Mouse (Mus musculus): ENCODE results near the gene Csrp1.

The Csrp1 gene

DNA sequence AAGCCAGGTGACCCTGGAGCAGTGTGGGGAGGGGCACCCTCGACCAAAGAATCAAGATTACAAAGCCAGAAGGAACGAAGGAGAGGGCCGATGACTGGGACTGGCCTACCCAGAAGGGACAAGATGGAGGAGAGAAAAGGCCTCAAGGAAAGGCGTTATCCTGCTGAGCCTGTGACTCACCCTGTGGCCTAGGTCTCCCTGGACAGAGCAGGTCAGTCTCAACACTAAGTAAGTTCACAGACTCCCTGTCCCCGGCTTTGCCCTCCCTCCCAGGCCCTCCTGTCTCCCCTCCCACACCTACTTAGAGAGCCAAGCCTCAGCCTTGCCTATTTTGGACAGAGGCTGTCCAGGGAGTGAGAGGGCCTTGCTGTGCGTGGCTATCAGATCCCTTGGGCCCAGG lies at the start of gene Csrp1:
TSS of gene Csrp1 (plus strand) at position 79 of the 400 bp plus-strand sequence.
- no peak for DNase-seq (ENCODE audit: low spot score)

DNA sequence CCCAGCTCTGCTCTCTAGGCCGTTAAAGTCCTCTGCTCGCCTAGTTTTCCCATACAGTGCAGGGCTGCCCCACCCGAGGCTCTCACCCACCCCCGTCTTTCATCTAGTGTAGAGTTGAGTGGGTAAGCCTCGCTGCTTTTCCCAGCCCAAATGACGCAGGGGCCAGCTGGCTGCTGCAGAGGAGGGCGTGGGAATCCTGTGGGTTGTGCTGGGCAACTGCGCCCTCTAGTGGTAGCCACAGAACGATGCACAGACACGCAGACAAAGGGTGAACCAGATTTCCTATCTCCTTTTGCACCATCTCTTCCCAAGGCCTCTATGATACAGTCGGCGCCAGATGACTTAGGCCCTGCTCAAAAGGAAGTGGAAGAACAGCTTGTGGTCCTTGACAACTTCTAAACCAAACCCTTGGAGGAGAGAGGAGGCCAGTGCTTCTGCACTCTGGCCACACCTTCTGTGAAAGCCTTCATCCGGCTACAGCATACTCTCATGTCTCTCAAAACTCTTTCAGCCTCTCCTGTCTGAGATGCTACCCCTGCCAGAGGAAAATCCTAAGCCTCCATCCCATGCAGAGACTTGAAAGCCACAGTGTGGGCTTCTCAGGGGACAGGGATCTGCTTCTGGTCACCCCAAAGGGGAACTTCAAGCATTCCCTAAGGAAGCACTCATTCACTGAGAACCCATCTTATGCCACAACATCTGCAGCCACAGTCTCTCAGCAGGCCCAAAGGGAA lies 49.3 kb upstream of the Csrp1 start:
- DNase-seq (ENCODE audit: low spot score), result peak; percentile 64

DNA sequence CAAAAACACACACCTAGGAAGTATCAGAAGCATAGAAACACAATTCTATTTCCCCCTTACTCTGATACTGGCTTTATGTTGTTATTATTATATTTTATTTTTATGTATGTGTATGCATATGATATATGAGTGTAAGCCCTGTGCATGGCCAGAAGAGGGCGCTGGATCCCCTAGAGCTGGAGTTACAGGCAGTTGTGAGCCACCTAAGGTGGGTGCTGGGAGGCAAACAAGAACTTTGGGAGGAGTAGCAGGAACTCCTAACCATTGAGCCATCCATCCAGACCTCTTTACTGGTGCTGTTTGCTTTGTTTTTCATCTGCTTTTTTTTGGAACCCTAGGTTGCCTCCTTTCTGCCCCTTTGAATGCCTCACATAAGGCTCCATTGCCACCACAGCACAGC lies 48.5 kb upstream of the Csrp1 start:
- DNase-seq (ENCODE audit: low spot score), result no peak

DNA sequence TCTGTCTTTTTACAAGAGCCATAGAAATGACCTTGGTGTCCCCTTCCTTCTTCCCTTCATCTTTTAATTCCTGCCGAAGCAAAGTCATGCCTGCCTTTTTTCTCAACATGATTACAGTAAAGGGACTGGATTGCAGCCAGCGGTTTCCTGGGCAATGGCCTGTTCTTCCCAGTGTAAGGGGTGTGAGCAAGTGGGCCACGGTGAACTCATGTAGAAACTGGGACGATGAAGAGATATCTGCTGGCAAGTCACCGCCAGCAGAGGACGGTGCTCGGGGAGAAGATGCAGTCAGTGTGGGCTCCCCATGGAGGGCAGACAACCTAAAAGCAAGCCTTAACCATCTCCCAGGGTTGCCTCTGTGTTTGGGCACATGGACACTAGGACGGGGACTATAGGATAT lies 47.9 kb upstream of the Csrp1 start:
- no peak for DNase-seq (ENCODE audit: low spot score)

DNA sequence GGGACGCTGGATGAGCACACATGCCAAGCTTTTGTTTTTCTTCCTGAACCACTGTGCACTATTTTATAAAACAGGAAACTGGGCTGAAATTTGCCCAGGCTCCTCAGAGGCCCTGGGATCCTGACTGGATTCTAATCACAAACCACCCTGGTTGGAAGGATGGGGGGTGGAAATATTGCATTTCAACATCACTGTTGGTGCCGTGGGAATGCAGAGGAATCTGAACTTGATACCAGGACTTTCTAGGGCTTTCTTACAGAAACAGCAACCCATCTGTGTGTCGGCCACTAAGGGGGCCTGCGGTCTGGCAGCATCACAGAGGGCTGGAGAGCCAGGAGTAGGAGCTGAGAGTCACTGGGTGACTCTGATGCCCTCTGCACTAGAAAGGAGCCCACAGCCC lies 47.5 kb upstream of the Csrp1 start:
- no peak for DNase-seq (ENCODE audit: low spot score)

DNA sequence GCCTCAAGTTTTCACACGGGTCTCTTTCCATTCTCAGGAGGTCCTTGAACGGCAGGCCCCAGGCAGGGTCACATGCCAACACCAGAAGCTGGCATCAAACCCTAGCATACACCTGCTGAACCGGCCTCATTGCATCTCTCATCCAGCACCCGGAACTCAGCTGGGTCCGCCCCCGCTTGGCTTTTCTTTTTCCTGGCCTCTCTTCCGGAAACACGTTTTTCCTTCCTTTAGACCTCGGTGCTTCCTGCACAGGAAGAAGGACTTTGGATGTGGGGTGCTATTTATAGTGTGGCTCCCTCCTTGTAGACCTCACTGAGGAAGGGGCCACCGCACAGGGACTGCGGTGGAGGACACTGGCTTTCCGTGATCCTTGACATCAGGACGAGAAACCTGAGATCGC lies 46.4 kb upstream of the Csrp1 start:
- DNase-seq (ENCODE audit: low spot score), result no peak

DNA sequence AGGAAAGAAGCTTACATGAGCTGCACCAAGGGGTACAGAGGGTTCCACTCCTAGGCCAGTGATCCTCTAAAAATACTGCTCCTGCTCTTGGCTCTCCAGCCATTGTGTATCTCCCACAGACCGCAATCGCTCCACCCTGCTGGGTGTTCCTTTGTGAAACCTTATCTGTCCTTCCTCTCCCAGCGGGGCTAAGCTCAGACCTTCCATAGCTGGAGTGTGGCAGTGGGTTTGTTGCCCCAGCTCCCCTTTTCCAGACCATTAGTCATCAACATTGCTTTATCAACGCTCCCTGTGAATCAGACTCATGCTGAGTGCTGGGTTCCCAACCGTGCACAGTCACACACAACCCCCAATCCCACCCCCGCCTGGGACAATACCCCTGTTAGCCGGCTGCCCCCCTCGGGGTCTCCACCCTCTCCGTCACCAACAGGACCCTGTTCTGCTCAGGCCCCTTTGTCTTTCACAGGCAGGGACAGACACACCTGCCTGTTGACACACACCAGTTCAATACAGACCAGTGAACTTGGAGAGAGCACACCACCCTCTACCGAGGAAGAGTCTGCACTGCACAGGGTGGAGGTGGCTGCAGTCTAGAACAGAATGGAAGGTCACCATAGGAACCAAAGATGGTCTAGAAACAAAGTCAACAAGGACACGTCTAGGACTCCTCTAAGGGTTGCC lies 44.3 kb upstream of the Csrp1 start:
- DNase-seq (ENCODE audit: low spot score), result no peak

DNA sequence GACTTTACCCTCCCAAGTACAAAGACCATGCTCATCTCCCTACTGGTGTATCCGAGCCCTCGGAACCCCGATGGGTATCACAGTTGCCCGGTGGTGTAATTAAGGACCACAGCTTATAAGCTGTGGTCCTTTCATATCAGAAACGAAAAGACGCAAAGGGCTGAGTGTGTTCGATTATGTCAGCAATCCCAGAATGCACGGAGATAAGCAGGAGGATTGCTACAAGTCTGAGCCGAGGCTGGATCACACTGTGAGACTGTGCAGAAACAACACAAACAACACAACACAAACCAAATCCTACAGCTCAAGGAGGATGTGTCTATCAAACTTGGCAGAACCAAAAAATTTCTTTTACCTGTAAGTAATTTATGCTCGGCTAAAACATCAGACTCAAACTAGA lies 43.6 kb upstream of the Csrp1 start:
- DNase-seq (ENCODE audit: low spot score), result no peak

DNA sequence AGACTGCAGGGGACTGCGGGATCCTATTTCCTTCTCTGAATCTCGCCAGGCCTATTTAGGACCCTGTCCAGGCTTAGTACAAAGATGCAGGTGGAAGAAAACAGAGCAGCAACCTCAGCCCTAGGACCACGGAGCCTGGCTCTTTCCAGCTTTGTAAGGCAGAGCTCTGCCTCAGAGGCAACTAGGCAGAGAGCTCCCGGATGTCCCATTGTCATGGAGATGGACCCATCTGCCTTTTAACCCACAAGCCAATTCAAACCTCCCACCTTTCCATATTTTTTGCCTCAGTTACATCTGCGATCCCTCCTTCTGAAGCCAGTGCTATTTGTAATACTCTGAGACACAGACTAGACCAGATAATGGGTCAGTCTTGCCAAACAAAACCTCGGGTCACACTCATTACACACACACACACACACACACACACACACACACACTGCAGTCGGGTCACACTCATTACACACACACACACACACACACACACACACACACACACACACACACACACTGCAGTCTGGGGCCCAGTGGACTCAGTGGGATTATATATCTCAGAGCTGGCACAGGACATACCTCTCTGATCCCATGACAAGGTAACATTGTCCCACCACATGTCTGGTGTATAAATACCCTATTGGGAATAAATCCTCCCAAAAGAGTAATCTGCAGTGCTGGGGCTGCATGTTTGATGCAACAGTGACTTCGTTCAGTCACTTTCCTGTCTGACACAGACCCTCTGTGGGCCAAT lies 42.8 kb upstream of the Csrp1 start:
- no peak for DNase-seq (ENCODE audit: low spot score)

DNA sequence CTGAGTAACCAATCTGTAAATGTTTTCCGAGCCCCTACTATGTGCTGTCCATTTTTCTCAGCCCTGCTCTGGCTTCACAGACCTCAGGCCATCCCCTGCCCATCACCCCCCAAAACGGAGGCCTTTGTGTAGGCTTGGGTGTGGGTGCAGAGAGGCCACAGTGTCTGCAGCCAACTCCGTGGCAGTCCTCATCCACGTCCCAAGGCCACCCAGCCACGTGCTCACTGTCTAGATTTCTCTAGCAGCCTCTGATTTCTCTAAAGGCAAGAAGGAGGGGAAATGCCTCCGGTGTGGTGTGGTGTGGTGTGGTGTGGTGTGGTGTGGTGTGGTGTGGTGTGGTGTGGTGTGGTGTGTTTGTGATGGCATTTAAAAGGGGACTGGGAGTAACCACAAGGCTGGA lies 41.7 kb upstream of the Csrp1 start:
- DNase-seq (ENCODE audit: low spot score), result no peak

DNA sequence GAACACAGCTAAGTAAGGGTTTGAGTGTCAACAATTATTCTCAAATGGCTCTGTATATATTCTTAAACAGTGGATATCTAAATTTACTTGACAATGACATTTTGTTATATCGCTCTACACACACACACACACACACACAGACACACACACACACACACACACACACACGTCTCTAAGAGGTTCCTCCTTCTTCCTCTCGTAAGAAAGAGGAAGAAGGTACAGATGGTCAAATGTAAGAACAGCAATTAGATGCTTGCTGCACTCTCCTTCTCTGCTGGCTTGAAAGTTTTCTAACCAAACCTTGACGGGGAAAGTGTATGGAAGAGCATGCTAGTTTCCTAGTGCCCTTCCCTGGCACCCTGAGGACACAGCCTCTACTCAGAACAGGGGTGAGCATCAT lies 39.1 kb upstream of the Csrp1 start:
- DNase-seq (ENCODE audit: low spot score), result no peak

DNA sequence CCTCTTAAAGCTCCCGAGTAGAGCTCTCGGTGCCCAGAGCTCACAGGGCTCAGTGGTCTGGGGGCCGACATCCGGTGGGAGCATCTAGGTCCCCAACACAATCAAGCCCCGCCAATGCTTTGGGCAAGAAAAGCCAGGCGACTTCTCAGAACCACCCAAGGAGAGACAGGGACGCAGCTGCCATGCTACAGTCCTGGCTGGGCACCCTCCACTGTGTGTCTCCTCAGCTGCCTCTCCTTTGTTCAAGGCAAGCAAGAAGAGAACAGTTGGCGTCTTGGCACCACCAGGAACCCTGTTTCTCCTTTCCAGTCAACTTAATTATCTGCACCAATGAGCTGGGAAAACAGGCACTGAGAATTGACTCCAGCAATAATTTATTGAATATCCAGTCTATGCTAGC lies 38.7 kb upstream of the Csrp1 start:
- no peak for DNase-seq (ENCODE audit: low spot score)

DNA sequence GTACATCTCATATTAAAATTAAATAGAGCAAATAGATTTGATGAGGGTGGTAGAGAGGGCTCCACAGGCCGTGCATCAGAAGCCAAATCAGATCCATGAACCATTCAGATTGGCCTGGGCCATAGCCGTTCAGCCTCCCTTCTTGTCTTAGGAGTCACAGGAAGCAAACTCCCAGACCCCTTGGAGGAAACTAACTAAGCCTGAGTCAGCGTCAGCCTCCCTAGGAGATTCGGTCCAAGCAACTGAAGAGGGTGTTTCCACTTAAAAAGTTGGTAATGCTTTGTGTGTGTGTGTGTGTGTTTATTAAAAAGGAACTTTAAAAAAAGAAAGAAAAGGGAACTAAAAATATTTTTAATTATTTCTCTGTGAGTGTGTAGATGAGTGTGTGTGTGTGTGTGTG lies 35.0 kb upstream of the Csrp1 start:
- DNase-seq (ENCODE audit: low spot score), result no peak

DNA sequence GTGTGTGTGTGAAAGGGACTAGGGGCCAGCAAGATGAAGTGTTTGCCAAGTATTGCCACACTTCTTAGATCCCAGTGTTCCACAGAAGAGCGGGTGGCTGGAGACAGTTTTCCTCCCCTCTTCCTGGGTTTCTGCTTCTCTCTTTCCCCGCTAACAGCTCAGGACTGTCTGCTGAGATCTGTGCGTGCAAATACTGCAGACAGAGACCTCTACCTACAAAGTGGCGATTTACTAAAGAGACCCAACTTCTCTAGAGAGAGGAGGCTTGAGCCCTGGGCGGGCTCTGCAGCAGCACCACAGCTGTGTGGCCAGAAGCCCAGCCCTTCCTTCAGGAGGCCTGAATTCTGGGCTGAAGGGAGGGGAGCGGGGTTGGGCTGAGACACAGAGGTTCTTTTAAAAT lies 34.5 kb upstream of the Csrp1 start:
- DNase-seq (ENCODE audit: low spot score), result no peak

DNA sequence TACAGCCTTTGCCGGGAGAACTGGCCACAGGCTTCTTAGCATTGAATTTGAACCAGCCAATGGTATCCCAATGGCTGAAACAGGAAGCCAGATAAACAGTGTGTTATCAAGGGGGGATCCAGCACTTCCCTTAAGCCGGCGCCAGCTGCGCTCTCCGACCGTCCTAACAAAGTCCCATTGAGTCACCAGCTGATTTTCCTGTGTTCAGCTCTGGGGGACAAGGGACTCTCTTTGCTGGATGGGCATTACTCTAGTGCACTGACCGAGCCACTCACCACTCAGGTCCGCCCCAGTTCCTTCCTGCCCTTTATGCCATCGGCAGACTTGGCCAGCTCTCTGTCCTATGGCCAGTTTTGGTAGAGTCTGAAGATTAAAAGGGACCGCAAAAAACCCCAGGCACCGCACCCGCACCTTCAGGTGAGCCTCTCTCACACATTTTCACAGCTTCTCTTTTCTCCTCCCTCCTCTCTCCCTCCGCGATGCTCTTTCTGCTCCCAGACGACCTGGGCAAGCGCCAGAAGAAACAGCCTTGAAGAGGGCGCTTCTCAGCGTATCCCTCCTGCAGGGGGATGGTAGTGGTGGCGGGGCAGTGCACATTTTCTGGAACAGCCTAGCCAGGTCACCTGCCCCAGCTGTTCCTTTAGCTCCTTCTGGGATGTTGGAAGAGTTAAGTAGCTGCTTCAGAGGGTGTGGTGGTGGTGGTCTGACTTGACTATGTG lies 32.9 kb upstream of the Csrp1 start:
- no peak for DNase-seq (ENCODE audit: low spot score)

DNA sequence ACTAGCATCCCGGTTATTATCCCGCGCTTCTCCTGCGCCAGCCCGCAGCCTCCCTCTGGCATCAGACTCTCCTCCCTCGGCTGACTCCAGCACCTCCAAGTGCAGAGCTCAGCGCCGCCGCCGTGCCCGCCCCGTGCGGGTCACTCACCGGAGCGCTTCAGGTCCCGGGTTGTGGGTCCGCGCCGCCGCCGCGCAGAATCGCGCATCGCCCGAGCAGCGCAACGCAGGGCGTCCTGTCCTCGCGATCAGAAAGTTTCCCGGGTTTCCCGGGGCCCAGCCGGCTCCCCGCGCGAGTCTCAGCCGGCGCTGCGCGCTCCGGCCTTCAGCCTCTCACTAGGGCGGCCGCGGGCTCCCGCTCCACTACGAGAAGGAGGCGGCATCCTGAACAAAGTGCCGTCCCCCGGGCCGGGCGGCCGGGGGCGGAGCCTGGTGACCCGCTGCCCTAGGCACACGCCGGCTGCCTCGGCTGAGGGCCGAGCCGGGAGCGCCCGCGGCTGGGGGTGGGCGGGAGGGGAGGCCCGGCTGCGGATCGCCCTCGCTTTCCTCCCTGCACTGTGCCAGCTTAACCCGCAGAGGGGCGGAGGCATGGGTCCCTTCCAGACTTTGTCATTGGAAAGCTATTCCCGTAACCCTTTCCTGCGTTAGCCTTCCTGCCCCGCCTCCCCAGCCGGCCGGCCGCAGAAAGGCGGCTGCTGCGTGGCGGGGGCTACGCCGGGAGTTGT lies 31.9 kb upstream of the Csrp1 start:
- DNase-seq (ENCODE audit: low spot score), result peak; percentile 54

DNA sequence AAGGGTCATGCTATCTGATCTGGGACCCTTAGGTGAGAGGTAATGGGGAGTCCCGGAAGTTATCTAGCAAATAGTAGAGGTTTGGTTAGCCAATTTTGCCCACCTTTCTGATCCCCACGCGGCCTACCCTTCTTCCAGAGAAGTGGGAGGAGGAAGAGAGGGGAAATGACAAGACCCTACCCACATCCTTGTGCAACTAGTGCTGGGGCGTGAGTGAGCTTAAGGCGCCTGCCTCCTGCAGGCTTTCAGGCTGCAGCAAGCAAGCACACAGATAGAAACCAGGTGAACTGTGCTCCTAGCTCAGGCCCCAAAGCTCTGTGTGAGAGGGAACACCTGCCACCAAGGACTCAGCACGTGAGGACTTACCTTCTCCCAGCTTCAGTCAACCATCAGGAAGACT lies 31.2 kb upstream of the Csrp1 start:
- no peak for DNase-seq (ENCODE audit: low spot score)

DNA sequence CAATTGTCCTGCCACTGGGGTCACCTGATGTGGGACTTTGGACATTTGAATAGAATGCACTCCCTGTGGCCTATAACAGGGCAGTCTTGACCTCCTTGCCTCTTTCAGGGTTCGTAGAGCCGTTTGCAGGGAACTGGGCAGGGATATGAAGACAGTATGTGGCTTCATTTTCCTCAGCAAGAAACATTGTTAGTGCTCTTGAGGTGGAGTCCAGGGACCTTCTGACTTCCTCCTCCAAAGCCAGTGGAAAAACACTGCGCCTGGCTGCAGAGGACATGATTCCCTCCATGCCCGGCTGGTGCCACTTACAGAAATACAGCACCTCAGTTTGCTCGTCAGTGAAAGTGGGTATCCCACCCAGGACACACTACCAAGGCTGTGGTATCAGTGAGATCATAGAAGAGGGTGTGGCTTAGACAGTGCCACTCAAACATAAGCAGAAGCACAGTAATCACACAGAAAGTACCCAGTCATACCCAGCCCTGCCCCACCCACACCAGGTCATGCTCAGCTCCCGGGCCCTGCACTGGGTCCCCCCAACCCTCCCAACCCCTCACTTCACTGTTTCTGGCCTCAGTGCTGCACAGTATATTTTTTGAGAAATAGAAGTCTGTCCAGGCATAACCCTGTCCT lies 29.0 kb upstream of the Csrp1 start:
- no peak for DNase-seq (ENCODE audit: low spot score)

DNA sequence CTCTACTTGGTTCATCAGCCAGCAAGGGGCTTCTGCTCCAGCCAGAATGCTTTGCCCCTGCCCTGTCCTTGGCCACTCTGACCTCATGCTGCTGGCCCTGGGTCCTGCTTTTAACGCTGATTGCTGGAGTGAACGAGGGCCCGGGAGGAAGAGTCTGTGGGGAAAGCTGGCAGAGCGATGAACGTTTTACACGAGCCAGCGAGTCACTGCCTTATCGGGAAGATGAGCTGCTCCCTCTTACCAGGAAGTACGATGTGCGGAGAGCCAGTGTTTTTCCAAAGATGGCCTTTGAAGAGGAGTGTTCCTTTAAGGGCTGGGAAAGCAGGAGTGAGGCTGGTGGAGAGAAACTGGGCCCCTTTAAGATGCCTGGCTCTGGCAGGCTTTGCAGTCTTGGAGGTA lies 28.4 kb upstream of the Csrp1 start:
- no peak for DNase-seq (ENCODE audit: low spot score)

DNA sequence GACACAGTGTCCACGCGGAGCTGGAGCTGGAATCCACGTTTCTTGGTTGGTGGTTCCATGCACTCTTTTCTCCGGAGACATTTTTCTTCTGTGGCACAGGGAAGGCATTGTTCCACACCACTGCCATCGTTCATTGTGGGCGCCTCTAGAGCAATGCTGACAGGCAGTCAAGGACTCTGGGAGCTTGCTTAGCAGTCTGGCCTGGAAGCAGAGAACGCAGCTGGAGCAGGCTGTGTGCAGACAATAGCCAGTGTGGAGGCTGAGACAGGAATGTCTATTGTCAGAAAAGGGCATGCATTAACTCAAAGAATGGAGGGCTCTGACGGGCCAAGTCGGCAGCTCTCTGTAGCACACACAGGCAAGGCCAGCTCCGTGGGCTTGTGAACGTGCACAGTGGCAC lies 25.7 kb upstream of the Csrp1 start:
- no peak for DNase-seq (ENCODE audit: low spot score)

DNA sequence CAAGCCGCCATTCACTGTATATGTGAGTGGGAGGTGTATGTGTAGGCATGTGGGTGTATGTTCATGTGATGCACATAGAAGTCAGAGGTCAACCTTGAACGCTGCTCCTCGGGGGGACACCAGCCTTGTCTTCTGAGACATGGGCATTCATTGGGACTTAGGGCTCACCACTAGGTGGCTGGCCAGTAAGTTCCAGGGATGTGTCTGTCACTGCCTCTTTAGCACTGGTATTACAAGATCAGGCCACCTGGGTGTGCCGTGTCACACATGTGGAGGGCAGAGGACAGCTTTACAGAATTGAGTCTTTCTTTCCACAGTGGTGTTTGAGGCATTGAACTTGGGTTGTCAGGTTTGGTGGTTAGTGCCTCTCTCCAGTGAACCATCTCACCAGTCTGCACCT lies 22.4 kb upstream of the Csrp1 start:
- DNase-seq (ENCODE audit: low spot score), result no peak

DNA sequence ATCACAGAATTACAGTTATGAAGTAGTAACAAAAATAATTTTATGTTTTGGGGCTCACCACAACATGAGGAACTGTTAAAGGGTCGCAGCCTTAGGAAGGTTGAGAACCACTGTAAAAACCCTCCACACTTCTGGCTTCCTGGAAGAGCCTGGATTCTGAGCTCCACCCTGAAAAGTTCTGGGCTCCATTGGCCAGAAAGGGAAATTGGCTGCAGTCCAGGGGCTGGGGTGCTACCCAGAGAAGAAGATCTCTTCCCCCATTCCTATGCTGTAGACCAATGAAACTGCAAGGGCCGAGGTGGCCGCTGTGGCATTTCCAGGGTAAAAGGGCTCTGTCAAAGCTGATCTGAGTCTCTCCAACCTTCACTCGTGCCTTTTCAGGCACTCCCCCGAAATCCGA lies 21.8 kb upstream of the Csrp1 start:
- DNase-seq (ENCODE audit: low spot score), result no peak

All from ovary, postnatal 10 days (tissue).